Mouse (Mus musculus): ENCODE measurements at regions not wholly inside any gene's neighbourhood (a gene's known extent, or its start where the extent isn't known, plus 50 kb on each side); places are given as distances from the start of the nearest gene placed in this dataset.

DNA sequence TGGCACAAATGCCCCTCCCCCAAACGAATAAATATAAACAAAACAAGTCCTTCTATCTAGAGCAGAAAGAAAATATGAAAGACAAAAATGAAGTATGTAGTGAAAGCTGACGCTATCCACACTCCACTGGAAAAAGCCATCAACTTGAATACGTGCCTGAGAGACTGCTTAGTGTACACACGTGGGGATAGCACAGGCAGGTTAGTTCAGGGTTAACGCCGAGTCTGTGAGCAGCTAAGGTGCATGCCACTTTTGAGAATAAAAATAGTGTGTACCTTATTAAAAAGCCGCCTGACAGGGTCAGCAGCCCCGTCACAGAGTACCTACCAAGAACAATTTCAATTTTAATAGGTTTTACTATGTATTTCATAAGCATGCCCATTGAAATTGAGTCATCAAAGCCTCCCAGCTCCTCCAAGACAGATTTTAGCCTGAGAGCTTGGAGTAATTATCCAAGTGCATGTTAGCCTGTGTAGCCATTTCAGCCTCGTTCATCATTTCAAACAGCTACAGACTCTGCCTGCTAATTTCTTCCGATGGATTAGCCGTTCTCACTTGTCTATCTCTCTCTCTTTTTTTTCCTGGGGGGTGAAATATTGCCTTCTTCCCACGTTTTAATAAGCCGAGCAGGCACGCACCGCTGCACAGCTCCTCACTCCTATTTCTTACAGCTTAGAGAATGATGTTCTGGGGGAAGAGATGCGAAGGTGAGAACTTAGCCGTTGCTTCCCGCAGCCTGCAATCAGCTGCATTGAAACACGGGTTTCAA lies 59.2 kb upstream of the Rrp15 start:
- Histone ChIP-seq H3K36me3 (ENCODE audit: control insufficient read depth, insufficient read depth, low read length) (no peaks in the 10 kb centered on the region), H3K27me3 (ENCODE audit: control insufficient read depth, insufficient read depth, low read length) (no peaks in the 10 kb centered on the region), H3K4me2 (no peak overlapping the region), H3K4me3 (ENCODE audit: low read depth, low read length) (no peak overlapping the region), H3K9me3 (ENCODE audit: control insufficient read depth, low read length) (no peaks in the 10 kb centered on the region), H3K27ac (ENCODE audit: low read depth, low read length) (no peak overlapping the region), H3K4me1 (ENCODE audit: control insufficient read depth, insufficient read depth, low read length) (no peaks in the 10 kb centered on the region), H3K9ac (ENCODE audit: low read length) (no peak overlapping the region)
- 73% methylated on average over 19 of the region's 19 CpGs for WGBS
- no peak for DNase-seq (ENCODE audit: low spot score, missing footprints)
- ATAC-seq (ENCODE audit: low FRiP score) = no peak

DNA sequence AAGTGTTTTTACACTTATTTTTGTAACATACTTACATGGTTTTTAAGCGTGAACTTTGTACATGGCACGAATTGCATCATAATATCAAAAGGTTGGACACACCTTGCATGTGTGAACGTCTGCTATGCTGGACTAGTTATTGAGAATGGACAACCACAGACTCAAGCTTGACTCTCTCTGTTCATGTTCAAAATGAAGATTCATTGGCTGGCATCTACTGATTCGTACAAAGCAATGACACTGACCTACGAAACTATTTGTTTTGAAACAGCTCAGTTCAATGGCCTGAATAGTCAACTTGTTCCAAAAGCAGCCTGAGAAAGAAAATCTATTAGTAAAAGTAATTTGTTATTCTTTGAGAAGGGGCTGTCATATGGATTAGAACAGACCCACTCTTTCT lies 55.3 kb upstream of the Rrp15 start:
- Histone ChIP-seq H3K4me3 (ENCODE audit: low read depth, low read length) (no peak overlapping the region), H3K9me3 (ENCODE audit: control insufficient read depth, low read length) (no peaks in the 10 kb centered on the region), H3K27me3 (ENCODE audit: control insufficient read depth, insufficient read depth, low read length) (no peaks in the 10 kb centered on the region), H3K9ac (ENCODE audit: low read length) (no peak overlapping the region), H3K4me2 (no peak overlapping the region), H3K4me1 (ENCODE audit: control insufficient read depth, insufficient read depth, low read length) (no peaks in the 10 kb centered on the region), H3K36me3 (ENCODE audit: control insufficient read depth, insufficient read depth, low read length) (no peaks in the 10 kb centered on the region), H3K27ac (ENCODE audit: low read depth, low read length) (no peak overlapping the region)
- WGBS = 86% methylated on average over 5 of the region's 5 CpGs
- ATAC-seq (ENCODE audit: low FRiP score) (no peak), DNase-seq (ENCODE audit: low spot score, missing footprints) (no peak)

All from midbrain, embryonic 11.5 days (tissue).